Mouse (Mus musculus): ENCODE measurements around the gene Nlgn1.

DNA sequence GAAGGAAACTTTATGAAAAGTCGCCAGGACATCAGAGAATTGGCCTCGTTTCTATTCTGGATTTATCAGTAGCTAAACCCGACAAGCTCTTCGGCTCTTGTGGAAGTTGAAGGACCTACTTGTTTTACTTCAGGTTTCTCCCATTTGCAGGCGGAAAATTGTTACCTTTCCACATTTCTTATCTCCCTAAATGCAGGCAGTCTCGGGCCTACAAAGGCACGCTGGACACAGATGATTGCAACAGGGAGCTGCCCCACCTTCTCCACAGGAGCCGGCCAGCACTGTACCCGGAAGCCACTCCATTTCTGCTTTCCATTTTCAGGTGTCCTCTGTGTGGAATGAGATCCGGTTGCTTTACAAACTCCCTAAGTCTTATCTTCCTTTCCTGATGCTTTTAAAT is 656.4 kb downstream of the Nlgn1 start:
- TF ChIP-seq GATA1 (IDR thresholded peaks at IDR 0.05; ENCODE audit: low read length) (no peak), TAL1 (IDR thresholded peaks at IDR 0.05; ENCODE audit: low read length) (no peak)
